Mouse (Mus musculus) forebrain, embryonic 14.5 days (tissue): Measurements from ENCODE around the gene Trim8. TPM values are rescaled to one million over a fixed set of nuclear protein-coding genes. Genes with fewer than 3 reads are reported as not detected.

Experiments
- ATAC-seq: fragments of 200-750 bp; cut with Nextera tagmentation; 2 replicates; pipeline ENCODE4 v1.8.0; 2017; ENCODE audit warnings: mild to moderate bottlenecking, moderate library complexity
- DNase-seq: peaks from one replicate; pipeline ENCODE4 v3.0.0-alpha.2; 2015; ENCODE audit warnings: low spot score
- H3K27ac ChIP-seq: fragments of 300-500 bp; sonication (generic); 2 replicates; pipeline ENCODE4 v1.5.1; 2014; ENCODE audit warnings: low read depth, mild to moderate bottlenecking, control low read depth, low read length, moderate library complexity
- H3K27me3 ChIP-seq: fragments of 300-500 bp; sonication (generic); replicated peaks from 2 replicates; pipeline ENCODE4 v1.6.1; 2014; ENCODE audit warnings: low read length, control low read depth, mixed read lengths; ENCODE audit not compliant: control insufficient read depth, insufficient read depth
- H3K36me3 ChIP-seq: fragments of 300-500 bp; sonication (generic); 2 replicates; pipeline ENCODE4 v1.6.1; 2014; ENCODE audit warnings: low read length, control low read depth; ENCODE audit not compliant: control insufficient read depth, insufficient read depth
- H3K4me1 ChIP-seq: fragments of 300-500 bp; sonication (generic); 2 replicates; pipeline ENCODE4 v1.6.1; 2014; ENCODE audit warnings: antibody characterized with exemption, low read length, control low read depth; ENCODE audit not compliant: control insufficient read depth, insufficient read depth
- H3K4me2 ChIP-seq: fragments of 300-500 bp; sonication (generic); 2 replicates; pipeline ENCODE4 v1.6.1; 2014; ENCODE audit warnings: mild to moderate bottlenecking, control low read depth, low read length
- H3K4me3 ChIP-seq: fragments of 300-500 bp; sonication (generic); 2 replicates; pipeline ENCODE4 v1.5.1; 2014; ENCODE audit warnings: low read depth, low read length, control low read depth
- H3K9ac ChIP-seq: fragments of 300-500 bp; sonication (generic); 2 replicates; pipeline ENCODE4 v1.6.1; 2014; ENCODE audit warnings: mild to moderate bottlenecking, low read length, control low read depth, moderate library complexity
- H3K9me3 ChIP-seq: fragments of 300-500 bp; sonication (generic); replicated peaks from 2 replicates; pipeline ENCODE4 v1.6.1; 2016; ENCODE audit warnings: low read length, control low read depth, mixed read lengths; ENCODE audit not compliant: control insufficient read depth
- WGBS: fragments of 180-500 bp; shearing (Covaris S2); extraction: QIAGEN DNeasy Blood & Tissue Kit; methylation state at CpG from one replicate; pipeline ENCODE4 v1.1.7; 2014; 5-methylcytosine and 5-hydroxymethylcytosine counted together
- polyA plus RNA-seq: library from polyadenylated mRNA; unstranded; fragments of >200 nt; fragmentation: Nextera tagmentation; extraction: Ambion mirVana; gene quantifications from 2 replicates; pipeline ENCODE4 v1.2.1, GENCODE M21; 2014

Trim8 gene
- polyA plus RNA-seq, 1 experiment from 2014 or later: 23.0 TPM

- no peak overlapping the region for H3K27ac ChIP-seq
- no peaks in the 10 kb centered on the region for H3K27me3 ChIP-seq
- H3K4me1 ChIP-seq: peaks cover 59% of the 10 kb centered on the region
- 36% methylated on average over 15 of the region's 15 CpGs for WGBS
- DNase-seq (no peak), ATAC-seq (no peak)
- no peak overlapping the region for H3K4me2 ChIP-seq
- no peaks in the 10 kb centered on the region for H3K9me3 ChIP-seq
- H3K9ac ChIP-seq: no peak overlapping the region
- no peak overlapping the region for H3K4me3 ChIP-seq
- no peaks in the 10 kb centered on the region for H3K36me3 ChIP-seq
Observed at GRCm38 (mm10) chr19:46522433-46523044, 21.0 kb downstream of the Trim8 start.

GRCm38 (mm10) chr19:46523131-46523479, 21.6 kb downstream of the Trim8 start:
- Histone ChIP-seq H3K9ac (peak overlapping the region; percentile 35), H3K4me1 (peaks cover 60% of the 10 kb centered on the region), H3K27me3 (no peaks in the 10 kb centered on the region), H3K4me3 (no peak overlapping the region), H3K27ac (peak overlapping the region; percentile 92), H3K4me2 (peak overlapping the region; percentile 49), H3K36me3 (no peaks in the 10 kb centered on the region), H3K9me3 (no peaks in the 10 kb centered on the region)
- no peak for ATAC-seq
- DNase-seq: no peak

GRCm38 (mm10) chr19:46523480-46524151, 22.1 kb downstream of the Trim8 start:
- ATAC-seq (peak; percentile 90), DNase-seq (peak; percentile 93)
- no peaks in the 10 kb centered on the region for H3K27me3 ChIP-seq
- no peaks in the 10 kb centered on the region for H3K36me3 ChIP-seq
- peak overlapping the region; percentile 92 for H3K27ac ChIP-seq
- H3K4me1 ChIP-seq: peaks cover 60% of the 10 kb centered on the region
- peak overlapping the region; percentile 49 for H3K4me2 ChIP-seq
- WGBS: 2% methylated on average over 20 of the region's 20 CpGs
- H3K9me3 ChIP-seq: no peaks in the 10 kb centered on the region
- peak overlapping the region; percentile 35 for H3K9ac ChIP-seq
- peak overlapping the region; percentile 6 for H3K4me3 ChIP-seq

GRCm38 (mm10) chr19:46524152-46524544, 22.6 kb downstream of the Trim8 start:
- Histone ChIP-seq H3K27ac (peak overlapping the region; percentile 92), H3K9me3 (no peaks in the 10 kb centered on the region), H3K4me2 (peak overlapping the region; percentile 49), H3K36me3 (no peaks in the 10 kb centered on the region), H3K9ac (peak overlapping the region; percentile 35; the same call in 1 of the 2 replicates), H3K27me3 (no peaks in the 10 kb centered on the region), H3K4me1 (peaks cover 61% of the 10 kb centered on the region), H3K4me3 (peak overlapping the region; percentile 6; the same call in 1 of the 2 replicates)
- DNase-seq (no peak), ATAC-seq (no peak)
- 8% methylated on average over 6 of the region's 6 CpGs for WGBS

GRCm38 (mm10) chr19:46524601-46525321, 23.3 kb downstream of the Trim8 start:
- Histone ChIP-seq H3K27me3 (no peaks in the 10 kb centered on the region), H3K9me3 (no peaks in the 10 kb centered on the region), H3K9ac (peak overlapping the region; percentile 35; the same call in 1 of the 2 replicates), H3K36me3 (no peaks in the 10 kb centered on the region), H3K4me1 (peaks cover 67% of the 10 kb centered on the region), H3K4me3 (no peak overlapping the region), H3K27ac (peak overlapping the region; percentile 92), H3K4me2 (peak overlapping the region; percentile 49; the same call in 1 of the 2 replicates)
- 23% methylated on average over 14 of the region's 14 CpGs for WGBS
- DNase-seq (no peak), ATAC-seq (no peak)

- ATAC-seq (peak; percentile 24; the same call in 1 of the 2 replicates), DNase-seq (peak; percentile 79)
- 0 out of 2 replicates have a peak overlapping the region, but pooled peaks have one; percentile 13 for H3K9ac ChIP-seq
Observed at GRCm38 (mm10) chr19:46525691-46526631, 24.5 kb downstream of the Trim8 start.

GRCm38 (mm10) chr19:46527632-46528528, 26.4 kb downstream of the Trim8 start:
- Histone ChIP-seq H3K4me3 (peak overlapping the region; percentile 25), H3K27me3 (no peaks in the 10 kb centered on the region), H3K27ac (peak overlapping the region; percentile 92), H3K9ac (peak overlapping the region; percentile 59), H3K9me3 (no peaks in the 10 kb centered on the region), H3K4me2 (peak overlapping the region; percentile 62), H3K4me1 (peaks cover 92% of the 10 kb centered on the region), H3K36me3 (no peaks in the 10 kb centered on the region)
- DNase-seq (no peak), ATAC-seq (no peak)
- 9% methylated on average over 17 of the region's 17 CpGs for WGBS

More at GRCm38 (mm10) chr19:46525691-46526631, 24.5 kb downstream of the Trim8 start:
- Histone ChIP-seq H3K4me1 (peaks cover 77% of the 10 kb centered on the region), H3K27me3 (no peaks in the 10 kb centered on the region), H3K27ac (peak overlapping the region; percentile 70), H3K9me3 (no peaks in the 10 kb centered on the region), H3K36me3 (no peaks in the 10 kb centered on the region), H3K4me2 (no peak overlapping the region), H3K4me3 (no peak overlapping the region)
- 44% methylated on average over 10 of the region's 10 CpGs for WGBS
